8 mouse cellular contexts compared by ENCODE assay signal in the genomic region with DNA sequence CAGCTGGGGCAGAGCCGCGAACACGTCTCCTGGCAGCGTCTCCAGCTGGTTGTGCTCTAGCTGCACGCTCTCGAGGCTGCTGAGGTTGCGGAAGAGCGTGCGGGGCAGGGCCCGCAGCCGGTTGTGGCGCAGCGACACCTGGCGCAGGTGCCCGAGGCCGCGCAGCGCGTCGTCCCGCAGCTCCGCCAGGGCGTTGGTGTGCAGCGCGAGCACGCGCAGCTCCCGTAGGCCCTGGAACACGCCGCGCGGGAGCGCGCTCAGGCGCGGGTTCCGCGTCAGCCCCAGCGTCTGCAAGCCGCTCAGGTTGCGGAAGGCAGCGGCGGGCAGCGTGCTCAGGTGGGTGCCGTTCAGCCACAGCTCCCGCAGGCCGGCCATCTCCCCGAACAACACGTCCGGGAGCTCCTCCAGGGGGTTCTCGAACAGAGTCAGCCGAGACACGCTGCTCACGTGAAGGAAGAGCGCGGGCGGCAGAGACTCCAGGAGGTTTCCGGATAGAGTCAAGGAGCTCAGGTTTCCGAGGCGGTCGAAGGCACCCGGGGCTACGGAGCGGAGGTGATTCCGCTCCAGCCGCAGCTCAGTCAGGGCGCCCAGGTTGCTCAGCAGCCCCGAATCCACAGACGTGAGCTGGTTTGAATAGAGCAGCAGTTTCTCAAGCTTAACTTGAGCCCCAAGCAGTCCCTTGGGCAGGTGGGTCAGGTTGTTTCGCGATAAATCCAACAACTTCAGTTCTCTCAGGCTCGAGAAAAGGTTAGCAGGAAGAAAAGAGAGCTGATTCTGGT. TPM values are rescaled to one million over a fixed set of nuclear protein-coding genes. Genes with fewer than 3 reads are reported as not detected.
DNase-seq lines count a peak whose midpoint lies in the region; ATAC-seq and TF ChIP-seq lines count a peak whose summit lies in the region.

No protein-coding gene starts in this region.

- peak overlapping the region; percentile 66 for H3K9ac ChIP-seq in heart, embryonic 16.5 days (ENCODE audit: low read length)
- peak overlapping the region; percentile 28; the same call in 1 of the 2 replicates for H3K9ac ChIP-seq in liver, embryonic 14.5 days (replicated peaks)

- H3K4me1 ChIP-seq in embryonic facial prominence, embryonic 10.5 days, result peaks cover 19% of the 10 kb centered on the region
- H3K4me1 ChIP-seq in heart, embryonic 16.5 days (ENCODE audit: control insufficient read depth, insufficient read depth, low read length), result peaks cover 13% of the 10 kb centered on the region
- peaks cover 8 to 18% of the 10 kb centered on the region in 2 experiments for H3K4me1 ChIP-seq in liver, embryonic 14.5 days (replicated peaks; ENCODE audit: control insufficient read depth in 2 of 2, insufficient read depth in 2 of 2, low read length in 1 of 2)
- H3K4me1 ChIP-seq in testis, adult 2 months (ENCODE audit: control insufficient read depth, insufficient read depth, low read length), result peaks cover 24% of the 10 kb centered on the region

- peaks cover 74% of the 10 kb centered on the region for H3K27me3 ChIP-seq in embryonic facial prominence, embryonic 10.5 days (replicated peaks; ENCODE audit: low read depth, poor library complexity, severe bottlenecking)
- H3K27me3 ChIP-seq in heart, embryonic 16.5 days (ENCODE audit: control insufficient read depth, insufficient read depth, low read length), result peaks cover 34% of the 10 kb centered on the region
- H3K27me3 ChIP-seq in liver, embryonic 14.5 days (ENCODE audit: control insufficient read depth, insufficient read depth, low read length), result peaks cover 28% of the 10 kb centered on the region
- no peaks in the 10 kb centered on the region for H3K27me3 ChIP-seq in testis, adult 2 months (ENCODE audit: control insufficient read depth, insufficient read depth, low read length)

- peak; percentile 37; the same call in 1 of the 2 replicates for ATAC-seq in heart, embryonic 16.5 days (replicated peaks; ENCODE audit: extremely low read depth, insufficient read depth, low FRiP score)
- ATAC-seq in liver, embryonic 14.5 days (ENCODE audit: insufficient read depth), result peak; percentile 42; the same call in 1 of the 2 replicates

- peak; percentile 38 for DNase-seq in 3134 (ENCODE audit: extremely low read depth, insufficient read length, low spot score)
- DNase-seq in adrenal gland, adult 2 months, result peak; percentile 53
- DNase-seq in embryonic facial prominence, embryonic 10.5 days (ENCODE audit: low spot score), result peak; percentile 71
- DNase-seq in kidney, postnatal 14 days, result peak; percentile 38
- no peak for DNase-seq in liver, embryonic 14.5 days (ENCODE audit: low read depth in 3 of 3, low spot score in 3 of 3)
- peak; percentile 63 for DNase-seq in naive thymus-derived CD4-positive, alpha-beta T cell, adult 2 months (ENCODE audit: low read depth)

- no peak for TF ChIP-seq POLR2A in testis, adult 2 months (IDR thresholded peaks at IDR 0.05; ENCODE audit: control insufficient read depth, low read depth, low read length)

- no peak for TF ChIP-seq EP300 in liver, embryonic 14.5 days (IDR thresholded peaks at IDR 0.05; ENCODE audit: low read depth)

- 0 out of 2 replicates have a peak, but pooled peaks have one; percentile 4 for TF ChIP-seq CTCF in liver, embryonic 14.5 days (IDR thresholded peaks at IDR 0.05; ENCODE audit: low read depth)
- no peak for TF ChIP-seq CTCF in testis, adult 2 months (IDR thresholded peaks at IDR 0.05; ENCODE audit: control insufficient read depth, insufficient read depth, insufficient replicate concordance, low read depth, low read length)

- H3K4me3 ChIP-seq in embryonic facial prominence, embryonic 10.5 days, result peak overlapping the region; percentile 72
- peak overlapping the region; percentile 67 for H3K4me3 ChIP-seq in heart, embryonic 16.5 days (ENCODE audit: low read length)
- peak overlapping the region; percentile 12 to 60 for H3K4me3 ChIP-seq in liver, embryonic 14.5 days (ENCODE audit: insufficient read depth in 1 of 2, low read depth in 2 of 2, low read length in 2 of 2)
- H3K4me3 ChIP-seq in testis, adult 2 months (ENCODE audit: control insufficient read depth, low read depth, low read length), result peak overlapping the region; percentile 75

- H3K9me3 ChIP-seq in embryonic facial prominence, embryonic 10.5 days, result no peaks in the 10 kb centered on the region
- no peaks in the 10 kb centered on the region for H3K9me3 ChIP-seq in heart, embryonic 16.5 days (replicated peaks; ENCODE audit: control insufficient read depth, low read length)
- H3K9me3 ChIP-seq in liver, embryonic 14.5 days (ENCODE audit: control insufficient read depth, low read length), result no peaks in the 10 kb centered on the region

- H3K4me2 ChIP-seq in heart, embryonic 16.5 days (ENCODE audit: low read depth, low read length), result peak overlapping the region; percentile 82
- H3K4me2 ChIP-seq in liver, embryonic 14.5 days (ENCODE audit: low read depth), result peak overlapping the region; percentile 67

- no peaks in the 10 kb centered on the region; the same call in 1 of the 2 replicates for H3K36me3 ChIP-seq in embryonic facial prominence, embryonic 10.5 days (replicated peaks)
- no peaks in the 10 kb centered on the region for H3K36me3 ChIP-seq in heart, embryonic 16.5 days (ENCODE audit: control insufficient read depth, insufficient read depth)
- no peaks in the 10 kb centered on the region for H3K36me3 ChIP-seq in liver, embryonic 14.5 days (replicated peaks; ENCODE audit: control insufficient read depth, insufficient read depth, low read depth)
- H3K36me3 ChIP-seq in testis, adult 2 months (ENCODE audit: control insufficient read depth, insufficient read depth, low read length), result no peaks in the 10 kb centered on the region

- H3K27ac ChIP-seq in embryonic facial prominence, embryonic 10.5 days (replicated peaks), result peak overlapping the region; percentile 55; the same call in 1 of the 2 replicates
- H3K27ac ChIP-seq in heart, embryonic 16.5 days (ENCODE audit: low read length), result no peak overlapping the region
- H3K27ac ChIP-seq in liver, embryonic 14.5 days, result no peak overlapping the region
- no peak overlapping the region for H3K27ac ChIP-seq in testis, adult 2 months (ENCODE audit: control insufficient read depth, insufficient read depth, low read depth, low read length)

- under 1% methylated on average over 72 of the region's 72 CpGs for WGBS in embryonic facial prominence, embryonic 10.5 days
- WGBS in heart, embryonic 16.5 days, result under 1% methylated on average over 72 of the region's 72 CpGs
- under 1% methylated on average over 72 of the region's 72 CpGs for WGBS in liver, embryonic 14.5 days (ENCODE audit: insufficient replicate concordance)

RNA-seq across cellular contexts. Expression of a gene that starts 1.8 kb away (rescaled TPM):
- total RNA-seq in adrenal gland, adult 2 months (2021), result under 1 TPM in 1 of 2 experiments, not detected in 1; 0.17 TPM
- 0.04 and 0.35 TPM in 2 replicates for polyA plus RNA-seq in adrenal gland, adult 2 months (2012; rRNA removed)
- 0.93 and 2.0 TPM in 2 replicates for polyA plus RNA-seq in embryonic facial prominence, embryonic 10.5 days (2016; fragmentation: Nextera tagmentation; extraction: Ambion mirVana)
- 0.97 and 1.1 TPM in 2 replicates for polyA plus RNA-seq in heart, embryonic 16.5 days (2015; fragmentation: Nextera tagmentation; extraction: Ambion mirVana)
- polyA plus RNA-seq in liver, embryonic 14.5 days (2012; rRNA removed), result 9.4 and 9.9 TPM in 2 replicates
- 9.8 and 13.5 TPM in 2 replicates for polyA plus RNA-seq in liver, embryonic 14.5 days (2014; fragmentation: Nextera tagmentation; extraction: Ambion mirVana)
- 1.6 and 1.7 TPM in 2 replicates for polyA plus RNA-seq in testis, adult 2 months (2012; rRNA removed)

RNA-seq across cellular contexts. Expression of a gene that starts 25.7 kb away (rescaled TPM):
- total RNA-seq in adrenal gland, adult 2 months (2021), result under 1 TPM in 1 of 2 experiments, not detected in 1; 0.06 TPM
- 0.02 TPM in 2 replicates for polyA plus RNA-seq in adrenal gland, adult 2 months (2012; rRNA removed)
- polyA plus RNA-seq in embryonic facial prominence, embryonic 10.5 days (2016; fragmentation: Nextera tagmentation; extraction: Ambion mirVana), result 0.18 and 0.66 TPM in 2 replicates
- 0.21 and 0.26 TPM in 2 replicates for polyA plus RNA-seq in heart, embryonic 16.5 days (2015; fragmentation: Nextera tagmentation; extraction: Ambion mirVana)
- polyA plus RNA-seq in liver, embryonic 14.5 days (2012; rRNA removed), result 0.01 TPM in 1 of 2 replicates, not detected in the other
- 0.01 TPM in 1 of 2 replicates, not detected in the other for polyA plus RNA-seq in liver, embryonic 14.5 days (2014; fragmentation: Nextera tagmentation; extraction: Ambion mirVana)
- 0.06 TPM in 2 replicates for polyA plus RNA-seq in testis, adult 2 months (2012; rRNA removed)

RNA-seq across cellular contexts. Expression of a gene that starts 41.5 kb away (rescaled TPM):
- 1 to 10 TPM; 2.4 to 3.6 TPM for total RNA-seq in adrenal gland, adult 2 months (2021)
- polyA plus RNA-seq in adrenal gland, adult 2 months (2012; rRNA removed), result 1.2 and 1.7 TPM in 2 replicates
- polyA plus RNA-seq in embryonic facial prominence, embryonic 10.5 days (2016; fragmentation: Nextera tagmentation; extraction: Ambion mirVana), result not detected in 2 replicates
- not detected in 2 replicates for polyA plus RNA-seq in heart, embryonic 16.5 days (2015; fragmentation: Nextera tagmentation; extraction: Ambion mirVana)
- polyA plus RNA-seq in liver, embryonic 14.5 days (2012; rRNA removed), result 4.8 and 5.6 TPM in 2 replicates
- polyA plus RNA-seq in liver, embryonic 14.5 days (2014; fragmentation: Nextera tagmentation; extraction: Ambion mirVana), result 2.1 and 2.8 TPM in 2 replicates
- polyA plus RNA-seq in testis, adult 2 months (2012; rRNA removed), result 0.02 TPM in 1 of 2 replicates, not detected in the other

Comparison
In these comparisons a context has a peak if more than half of its experiments do, and no peak if none do; other contexts are left out.
1. DNase-seq: peak in 3134 (single experiment), adrenal gland, adult 2 months (single experiment), embryonic facial prominence, embryonic 10.5 days (single experiment), kidney, postnatal 14 days (single experiment) and naive thymus-derived CD4-positive, alpha-beta T cell, adult 2 months (single experiment); none in liver, embryonic 14.5 days (0 of 3).
2. Peak in every context shown above with its lines, with median percentiles within 50 percentile points of each other: H3K4me3 ChIP-seq.